Mouse (Mus musculus): Measurements from ENCODE around the gene Vamp2.
A peak's percentile ranks its signal among the peaks of the same experiment; 100 is the strongest.

DNA sequence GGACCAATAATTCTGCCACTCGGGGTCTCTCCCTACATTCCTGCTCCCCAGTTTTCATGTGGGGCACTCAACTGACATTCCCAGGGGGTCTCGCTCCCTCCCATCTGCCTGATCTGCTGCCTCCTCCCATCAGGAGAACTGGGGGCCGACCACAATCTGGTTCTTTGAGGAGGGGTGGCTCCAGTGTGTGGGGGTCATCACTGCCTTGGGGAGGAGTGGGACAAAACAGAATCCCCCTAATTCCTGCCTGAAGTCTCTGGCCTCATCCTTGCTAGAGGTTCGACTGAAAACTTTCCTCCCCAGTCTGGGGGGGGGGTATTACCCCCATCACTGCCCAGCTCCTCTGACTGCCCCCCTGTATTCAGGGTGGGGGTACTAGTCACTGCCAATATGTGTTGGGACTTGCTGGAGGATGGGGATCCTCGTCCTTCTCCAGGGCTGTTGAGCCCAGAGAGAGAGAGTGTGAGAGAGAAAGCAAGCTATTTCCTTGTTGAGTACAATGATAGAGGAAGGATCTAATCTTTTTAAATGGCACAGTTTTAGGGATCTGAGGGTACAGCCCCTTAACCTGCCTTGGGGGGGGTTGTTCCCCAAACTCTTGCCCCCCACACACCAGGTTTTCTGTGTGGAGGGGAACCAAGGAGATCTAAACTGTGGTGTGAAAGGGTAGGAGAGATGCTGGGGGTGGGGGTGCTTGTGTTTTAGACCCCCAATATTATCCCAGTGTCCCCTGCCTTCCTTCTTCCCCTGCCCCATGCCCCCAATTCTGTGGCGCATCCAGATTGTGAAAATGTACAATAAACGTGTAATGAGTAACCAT is 3.5 kb downstream of the Vamp2 start:
- no peak for TF ChIP-seq CTCF (IDR thresholded peaks at IDR 0.05; ENCODE audit: low read depth)
- TF ChIP-seq EP300 (IDR thresholded peaks at IDR 0.05; ENCODE audit: low read depth), result 0 out of 2 replicates have a peak, but pooled peaks have one; percentile 9
